Mouse (Mus musculus) bone marrow macrophage, adult 2 months (primary cell): ENCODE data around the gene Inpp4a.

Experiments used
- CTCF ChIP-seq: IDR thresholded peaks from 2 replicates; pipeline ENCODE4 v1.5.1; 2012; ENCODE audit warnings: low read depth, mild to moderate bottlenecking, low read length, moderate library complexity
- POLR2A ChIP-seq: IDR thresholded peaks from 2 replicates; pipeline ENCODE4 v1.6.1; 2012; ENCODE audit warnings: mild to moderate bottlenecking, low read depth, low read length, borderline replicate concordance

DNA sequence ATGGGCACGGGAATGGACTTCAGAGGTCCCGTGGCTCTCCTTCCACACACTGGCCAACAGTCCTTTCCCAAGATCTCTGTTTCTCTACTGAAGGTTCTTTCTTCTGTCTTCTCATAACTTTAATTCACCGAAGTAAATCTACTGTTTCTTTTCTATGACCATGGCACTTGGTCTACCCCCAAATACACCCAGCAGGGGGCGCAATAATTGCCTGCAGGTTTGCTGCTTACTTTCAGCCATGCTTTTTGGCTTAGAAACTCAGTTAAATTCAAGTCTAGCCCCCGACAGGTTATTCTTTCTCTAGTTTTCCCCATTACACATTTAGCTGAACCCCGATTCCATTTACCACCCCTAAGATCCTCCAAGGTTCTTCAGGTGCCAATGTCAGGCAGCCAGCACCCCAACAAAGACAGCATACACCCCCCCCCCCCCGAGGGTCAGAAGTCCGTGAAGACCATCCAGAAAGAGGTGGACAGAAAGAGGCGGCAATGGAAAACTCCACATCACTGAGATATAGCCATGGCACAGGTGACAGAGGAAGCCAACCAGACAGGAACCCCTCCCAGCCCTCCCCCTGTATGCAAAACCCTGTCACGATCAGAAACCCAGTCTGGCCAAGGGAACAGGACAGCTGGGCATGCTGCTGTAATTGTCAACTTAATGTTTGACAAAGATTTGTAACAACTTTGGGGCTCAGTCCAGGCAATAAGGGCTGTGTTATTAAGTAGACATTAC is 148.9 kb downstream of the Inpp4a start:
- no peak for TF ChIP-seq POLR2A
- peak; percentile 22; the same call in 1 of the 2 replicates for TF ChIP-seq CTCF
